Mouse (Mus musculus): Measurements from ENCODE around the gene Kcnj9. TPM values are rescaled to one million over a fixed set of nuclear protein-coding genes. Genes with fewer than 3 reads are reported as not detected.

Gene Kcnj9
- polyA plus RNA-seq (2015; fragmentation: Nextera tagmentation; extraction: Ambion mirVana), result 0.07 TPM in 1 of 2 replicates, not detected in the other

DNA sequence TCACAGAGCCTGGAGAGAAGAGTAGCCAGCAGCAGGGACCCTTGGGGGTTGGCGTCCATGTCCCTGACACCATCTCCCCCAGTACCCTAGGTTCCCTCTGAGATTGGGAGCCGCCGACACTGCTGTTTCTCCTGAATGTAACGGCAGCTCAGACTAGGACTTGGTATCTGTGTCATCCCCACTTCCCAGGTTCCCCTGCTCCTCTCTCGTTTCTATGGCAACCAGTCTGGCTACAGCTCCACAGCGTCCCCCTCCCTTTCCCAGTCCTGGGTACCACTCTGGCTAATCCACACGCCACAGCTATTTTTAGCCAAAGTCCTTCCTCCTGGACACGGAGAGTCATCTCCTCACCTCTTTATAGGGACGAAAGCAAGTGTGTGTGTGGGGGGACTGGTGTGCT lies at the start of gene Kcnj9:
Kcnj9 (minus strand) TSS at position 188 of the 400 bp plus-strand sequence.

GRCm38 (mm10) chr1:172376198-172376667 lies 47.1 kb upstream of the Kcnj9 start, which contains the start of gene Pigm:
Pigm (plus strand) TSS chr1:172376546.

GRCm38 (mm10) chr1:172340729-172341321 lies 11.7 kb upstream of the Kcnj9 start, which contains the start of gene Kcnj10:
Kcnj10 (plus strand) TSS chr1:172341210.

DNA sequence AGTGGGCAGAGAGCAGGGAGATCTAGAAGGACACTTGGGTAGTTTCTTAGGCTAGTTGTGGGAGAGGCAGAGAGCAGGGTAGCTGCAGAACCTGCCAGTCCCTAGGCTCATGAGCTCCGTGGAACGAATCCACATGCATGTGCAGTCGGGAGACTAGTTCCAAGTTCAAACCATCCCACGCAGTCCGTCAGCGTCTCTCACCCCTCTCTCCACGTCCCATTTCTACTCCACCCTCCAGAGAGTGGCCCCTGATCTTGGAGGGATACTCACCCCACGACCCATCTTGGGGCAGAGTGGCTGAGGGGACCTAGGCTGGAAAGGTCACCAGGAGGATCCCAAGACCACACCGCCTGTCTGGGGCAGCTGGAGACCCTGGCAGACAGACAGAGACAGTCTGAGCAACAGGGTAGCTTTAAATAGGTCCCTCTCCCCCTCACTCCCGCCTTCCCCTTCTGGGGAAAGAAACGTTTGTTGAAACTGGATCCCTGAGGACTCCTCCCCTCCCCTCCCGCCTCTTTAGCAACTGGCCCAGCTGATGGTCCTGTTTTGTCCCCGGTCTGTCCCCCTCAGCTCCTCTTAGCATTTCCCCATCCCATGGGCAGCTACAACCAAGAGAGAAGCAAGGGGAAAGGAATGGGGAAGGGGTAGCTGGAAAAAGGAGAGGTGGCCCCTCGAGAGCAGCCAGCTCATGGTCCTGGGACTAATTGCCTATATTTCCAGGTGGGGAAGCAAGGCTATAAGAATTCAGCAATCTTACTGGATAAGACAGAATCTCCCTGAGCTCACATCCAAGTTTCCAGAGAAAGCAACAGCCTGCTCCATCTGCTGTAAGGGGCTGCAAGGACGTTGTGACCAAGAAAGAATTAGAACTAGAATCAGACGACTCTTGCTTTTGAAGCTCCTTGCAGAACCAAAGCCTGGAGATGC lies 31.2 kb downstream of the Kcnj9 start, which contains the start of gene Atp1a2:
Atp1a2 (minus strand) TSS at position 454 of the 927 bp plus-strand sequence.

Other genes with a start within 250 kb of the Kcnj9 start
- gene Copa, start 246.8 kb downstream of the Kcnj9 start, polyA plus RNA-seq (2015; fragmentation: Nextera tagmentation; extraction: Ambion mirVana), result 56.9 and 66.1 TPM in 2 replicates
- gene Ncstn, start 246.5 kb downstream of the Kcnj9 start, polyA plus RNA-seq (2015; fragmentation: Nextera tagmentation; extraction: Ambion mirVana), result 41.3 and 48.7 TPM in 2 replicates
- 41.0 and 46.4 TPM in 2 replicates for gene Pex19, start 202.6 kb downstream of the Kcnj9 start, polyA plus RNA-seq (2015; fragmentation: Nextera tagmentation; extraction: Ambion mirVana)
- gene Dcaf8, start 181.2 kb downstream of the Kcnj9 start, polyA plus RNA-seq (2015; fragmentation: Nextera tagmentation; extraction: Ambion mirVana), result 70.2 and 78.3 TPM in 2 replicates
- gene Pea15a, start 122.5 kb downstream of the Kcnj9 start, polyA plus RNA-seq (2015; fragmentation: Nextera tagmentation; extraction: Ambion mirVana), result 26.7 and 34.6 TPM in 2 replicates
- 0.57 and 0.62 TPM in 2 replicates for gene Casq1, start 109.5 kb downstream of the Kcnj9 start, polyA plus RNA-seq (2015; fragmentation: Nextera tagmentation; extraction: Ambion mirVana)
- gene Atp1a4, start 70.9 kb downstream of the Kcnj9 start, polyA plus RNA-seq (2015; fragmentation: Nextera tagmentation; extraction: Ambion mirVana), result not detected in 2 replicates
- 19.6 and 21.5 TPM in 2 replicates for gene Igsf8, start 67.7 kb downstream of the Kcnj9 start, polyA plus RNA-seq (2015; fragmentation: Nextera tagmentation; extraction: Ambion mirVana)
- gene Atp1a2, start 31.3 kb downstream of the Kcnj9 start, polyA plus RNA-seq (2015; fragmentation: Nextera tagmentation; extraction: Ambion mirVana), result 1.5 and 2.7 TPM in 2 replicates
- gene Kcnj10, start 11.9 kb upstream of the Kcnj9 start, polyA plus RNA-seq (2015; fragmentation: Nextera tagmentation; extraction: Ambion mirVana), result 0.28 and 0.35 TPM in 2 replicates
- 3.3 and 3.5 TPM in 2 replicates for gene Pigm, start 47.2 kb upstream of the Kcnj9 start, polyA plus RNA-seq (2015; fragmentation: Nextera tagmentation; extraction: Ambion mirVana)
- 1.2 and 1.3 TPM in 2 replicates for gene Slamf9, start 146.0 kb upstream of the Kcnj9 start, polyA plus RNA-seq (2015; fragmentation: Nextera tagmentation; extraction: Ambion mirVana)
- gene Igsf9, start 152.5 kb upstream of the Kcnj9 start, polyA plus RNA-seq (2015; fragmentation: Nextera tagmentation; extraction: Ambion mirVana), result 1.5 and 1.7 TPM in 2 replicates
- gene Tagln2, start 170.7 kb upstream of the Kcnj9 start, polyA plus RNA-seq (2015; fragmentation: Nextera tagmentation; extraction: Ambion mirVana), result 162 and 194 TPM in 2 replicates
- 2.2 and 2.6 TPM in 2 replicates for gene Cfap45, start 191.5 kb upstream of the Kcnj9 start, polyA plus RNA-seq (2015; fragmentation: Nextera tagmentation; extraction: Ambion mirVana)
- gene Vsig8, start 226.6 kb upstream of the Kcnj9 start, polyA plus RNA-seq (2015; fragmentation: Nextera tagmentation; extraction: Ambion mirVana), result 0.13 TPM in 1 of 2 replicates, not detected in the other

Data from spleen, postnatal 0 days (tissue).